Mouse (Mus musculus): ENCODE results near the gene Nox1. TPM values are rescaled to one million over a fixed set of nuclear protein-coding genes. Genes with fewer than 3 reads are reported as not detected.

Gene Nox1
- polyA plus RNA-seq, 1 experiment from 2014 or later: 0.05 TPM

DNA sequence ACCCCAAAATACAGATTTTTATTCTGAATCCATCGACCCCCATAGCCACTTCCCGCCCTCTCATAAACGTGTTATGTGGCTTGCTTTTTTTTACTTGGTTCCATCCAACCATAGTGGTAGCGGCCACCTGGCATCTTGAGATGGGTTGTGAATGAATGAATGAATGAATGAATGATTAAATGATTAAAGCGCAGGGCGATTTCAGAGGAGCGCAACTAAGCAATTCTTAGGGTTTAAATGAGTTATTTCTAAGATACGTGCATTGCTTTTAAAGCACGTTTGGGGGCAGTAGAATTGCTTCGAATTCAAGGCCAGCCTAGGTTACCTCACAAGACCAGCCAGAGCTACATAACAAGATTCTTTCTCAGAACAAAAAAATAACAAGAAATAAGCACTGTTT is 162.0 kb downstream of the Nox1 start:
- H3K4me1 ChIP-seq (ENCODE audit: control insufficient read depth, insufficient read depth, low read length): no peaks in the 10 kb centered on the region
- peak overlapping the region; percentile 64 for H3K4me3 ChIP-seq (ENCODE audit: low read length)
- peak overlapping the region; percentile 77 for H3K9ac ChIP-seq (ENCODE audit: low read depth, low read length)
- no peaks in the 10 kb centered on the region for H3K36me3 ChIP-seq (ENCODE audit: control insufficient read depth, insufficient read depth, low read length)
- WGBS: 12% methylated on average over 10 of the region's 10 CpGs
- H3K27me3 ChIP-seq (replicated peaks; ENCODE audit: control insufficient read depth, insufficient read depth, low read length): no peaks in the 10 kb centered on the region
- H3K27ac ChIP-seq (ENCODE audit: low read length): peak overlapping the region; percentile 89; the same call in 1 of the 2 replicates
- no peak for ATAC-seq
- no peaks in the 10 kb centered on the region for H3K9me3 ChIP-seq (ENCODE audit: control insufficient read depth, low read length)
- peak overlapping the region; percentile 50 for H3K4me2 ChIP-seq (ENCODE audit: low read depth, low read length)

DNA sequence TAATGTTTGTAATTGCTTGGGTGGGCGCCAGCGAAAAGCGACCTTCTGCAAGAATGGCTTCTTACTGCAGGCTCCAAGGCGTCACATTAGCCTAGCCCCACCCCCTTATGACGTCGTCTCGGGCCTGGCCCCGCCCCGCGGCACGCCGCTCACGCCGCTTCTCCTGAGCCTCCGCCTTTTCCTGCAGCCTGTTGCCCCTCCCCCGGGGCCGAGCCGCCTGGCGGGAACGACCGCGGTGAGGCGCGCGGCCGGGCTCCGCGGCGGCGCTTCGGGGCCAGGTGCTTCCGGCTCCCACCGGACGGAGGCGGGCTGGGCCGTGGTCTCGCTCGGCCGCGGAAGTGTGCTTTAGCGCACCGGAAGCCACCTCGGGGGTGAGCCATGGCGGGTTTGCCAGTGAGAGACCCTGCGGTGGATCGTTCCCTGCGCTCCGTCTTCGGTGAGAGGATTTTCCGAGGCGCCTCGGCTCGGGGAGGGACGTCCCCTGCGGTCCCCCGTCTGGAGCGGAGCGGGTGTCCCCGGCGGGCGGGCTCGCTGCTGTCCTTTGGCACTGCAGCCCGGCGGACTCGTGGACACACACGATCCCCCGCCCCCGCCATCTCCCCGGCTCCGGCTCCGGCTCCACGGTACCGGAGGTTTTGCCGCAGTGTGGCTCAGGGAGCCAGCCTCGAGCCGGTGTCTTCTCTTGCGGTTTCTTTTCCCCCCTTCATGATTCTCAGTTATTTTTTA is 162.6 kb downstream of the Nox1 start, which contains the start of gene Cstf2:
Gene Cstf2, plus strand, starts transcription at position 201 of the 726 bp plus-strand sequence.
- Histone ChIP-seq H3K9ac (ENCODE audit: low read depth, low read length) (peak within 1 kb of the TSS; percentile 77), H3K9me3 (ENCODE audit: control insufficient read depth, low read length) (no peaks in the 10 kb centered on the region), H3K27me3 (replicated peaks; ENCODE audit: control insufficient read depth, insufficient read depth, low read length) (no peaks in the 10 kb centered on the region), H3K36me3 (ENCODE audit: control insufficient read depth, insufficient read depth, low read length) (no peaks in the 10 kb centered on the region), H3K4me3 (ENCODE audit: low read length) (peak within 1 kb of the TSS; percentile 64), H3K4me2 (ENCODE audit: low read depth, low read length) (peak within 1 kb of the TSS; percentile 50), H3K27ac (ENCODE audit: low read length) (peak within 1 kb of the TSS; percentile 89), H3K4me1 (ENCODE audit: control insufficient read depth, insufficient read depth, low read length) (no peaks in the 10 kb centered on the region)
- 15% methylated on average over 75 of the region's 77 CpGs for WGBS
- ATAC-seq: peak; percentile 99

DNA sequence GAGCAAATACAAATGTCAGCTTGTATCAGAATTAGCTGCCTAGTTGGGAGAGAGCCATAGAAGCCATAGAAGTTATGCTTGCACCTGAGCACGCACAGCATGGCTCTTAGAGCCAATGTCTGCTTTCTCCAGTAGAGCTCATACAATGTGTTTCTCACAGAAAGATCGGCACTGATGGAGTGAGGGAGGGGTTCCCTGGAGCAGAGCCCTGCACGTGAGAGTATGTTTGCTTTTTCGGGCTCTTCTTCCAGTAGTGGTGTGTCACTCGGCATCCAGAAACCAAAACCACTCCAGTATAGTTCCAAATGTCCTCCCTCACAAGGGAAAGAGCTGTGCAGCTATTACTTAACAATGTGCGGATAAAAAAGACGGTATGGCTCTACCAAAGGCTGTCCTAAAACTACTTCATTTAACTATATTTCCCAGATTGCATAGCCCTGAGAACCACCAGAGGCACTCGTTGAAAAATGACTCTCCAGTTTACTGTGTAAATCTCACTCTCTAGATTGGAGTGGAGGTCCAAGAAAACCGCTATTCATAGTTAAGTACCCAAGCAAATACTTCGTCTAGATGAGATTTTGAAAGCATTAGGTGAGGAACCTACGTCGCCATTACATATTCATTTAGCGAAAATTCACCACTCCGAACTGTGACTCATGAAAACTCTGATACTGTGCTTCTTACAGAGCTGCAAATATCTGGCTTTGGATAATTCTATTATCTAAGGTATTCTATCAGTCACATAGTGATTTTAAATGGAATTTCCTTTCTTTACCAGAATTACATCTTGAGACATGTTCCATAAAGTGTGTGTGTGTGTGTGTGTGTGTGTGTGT is 163.5 kb downstream of the Nox1 start:
- Histone ChIP-seq H3K4me2 (ENCODE audit: low read depth, low read length) (peak overlapping the region; percentile 33), H3K9me3 (ENCODE audit: control insufficient read depth, low read length) (no peaks in the 10 kb centered on the region), H3K9ac (ENCODE audit: low read depth, low read length) (no peak overlapping the region), H3K36me3 (ENCODE audit: control insufficient read depth, insufficient read depth, low read length) (no peaks in the 10 kb centered on the region), H3K4me3 (ENCODE audit: low read length) (peak overlapping the region; percentile 64), H3K4me1 (ENCODE audit: control insufficient read depth, insufficient read depth, low read length) (no peaks in the 10 kb centered on the region), H3K27me3 (replicated peaks; ENCODE audit: control insufficient read depth, insufficient read depth, low read length) (no peaks in the 10 kb centered on the region), H3K27ac (ENCODE audit: low read length) (no peak overlapping the region)
- peak; percentile 9 for ATAC-seq
- WGBS: 68% methylated on average over 14 of the region's 14 CpGs

DNA sequence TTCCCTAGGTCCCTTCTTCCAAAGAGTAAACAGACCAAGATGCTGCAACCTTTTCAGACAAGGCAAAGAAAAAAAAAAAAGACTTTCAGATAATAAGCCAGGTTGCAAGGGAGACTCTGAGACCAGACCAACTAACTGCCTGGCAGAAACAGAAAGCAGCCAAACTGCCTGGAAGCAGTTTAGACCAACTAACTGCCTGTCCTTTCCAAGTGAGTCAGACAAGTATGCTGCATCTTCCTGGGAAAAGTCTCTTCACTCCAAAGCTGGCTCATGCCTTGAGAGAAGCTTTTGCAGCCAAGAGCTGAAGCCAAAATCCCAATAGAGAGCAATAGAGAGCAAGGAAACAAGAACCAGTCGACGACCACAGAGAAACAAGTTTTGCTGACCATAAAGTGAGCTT is 164.9 kb downstream of the Nox1 start:
- Histone ChIP-seq H3K4me2 (ENCODE audit: low read depth, low read length) (no peak overlapping the region), H3K9ac (ENCODE audit: low read depth, low read length) (no peak overlapping the region), H3K4me1 (ENCODE audit: control insufficient read depth, insufficient read depth, low read length) (no peaks in the 10 kb centered on the region), H3K9me3 (ENCODE audit: control insufficient read depth, low read length) (no peaks in the 10 kb centered on the region), H3K4me3 (ENCODE audit: low read length) (no peak overlapping the region), H3K36me3 (ENCODE audit: control insufficient read depth, insufficient read depth, low read length) (no peaks in the 10 kb centered on the region), H3K27me3 (replicated peaks; ENCODE audit: control insufficient read depth, insufficient read depth, low read length) (no peaks in the 10 kb centered on the region), H3K27ac (ENCODE audit: low read length) (no peak overlapping the region)
- 84% methylated on average over 2 of the region's 2 CpGs for WGBS
- ATAC-seq: no peak

DNA sequence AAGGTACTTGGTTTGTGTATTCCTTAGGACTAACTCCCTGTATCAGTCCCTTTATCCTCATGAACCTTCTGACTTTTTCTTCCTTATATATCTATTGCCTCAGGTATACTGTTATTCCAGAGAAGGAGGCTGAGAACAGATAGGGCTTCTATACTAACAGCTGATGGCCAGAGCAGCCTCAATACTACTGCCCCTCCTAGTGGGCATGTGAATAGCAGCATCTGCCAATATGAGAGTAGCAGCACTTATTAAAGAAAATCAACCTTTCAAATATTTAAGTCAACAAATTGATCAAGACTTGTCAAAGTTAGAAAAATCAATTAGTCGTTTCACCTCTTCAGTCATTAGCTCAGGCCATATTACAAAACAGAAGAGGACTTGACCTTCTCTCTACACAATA is 172.8 kb downstream of the Nox1 start:
- Histone ChIP-seq H3K9me3 (ENCODE audit: control insufficient read depth, low read length) (no peaks in the 10 kb centered on the region), H3K4me1 (ENCODE audit: control insufficient read depth, insufficient read depth, low read length) (no peaks in the 10 kb centered on the region), H3K9ac (ENCODE audit: low read depth, low read length) (no peak overlapping the region), H3K36me3 (ENCODE audit: control insufficient read depth, insufficient read depth, low read length) (no peaks in the 10 kb centered on the region), H3K27me3 (replicated peaks; ENCODE audit: control insufficient read depth, insufficient read depth, low read length) (no peaks in the 10 kb centered on the region), H3K27ac (ENCODE audit: low read length) (no peak overlapping the region), H3K4me2 (ENCODE audit: low read depth, low read length) (no peak overlapping the region), H3K4me3 (ENCODE audit: low read length) (no peak overlapping the region)
- no peak for ATAC-seq
- 60% methylated on average over 1 of the region's 1 CpGs for WGBS

Small RNA genes within 50 kb of the gene (microRNA-seq; reads per million reads assigned to microRNA genes)
- 1.1 reads per million for gene Mir3112

Other genes with a start within 250 kb of the Nox1 start
- 2.8 and 3.0 TPM in 2 replicates for gene Sytl4, start 240.1 kb downstream of the Nox1 start, polyA plus RNA-seq (2015; fragmentation: Nextera tagmentation; extraction: Ambion mirVana)
- gene Cstf2, start 162.8 kb downstream of the Nox1 start, polyA plus RNA-seq (2015; fragmentation: Nextera tagmentation; extraction: Ambion mirVana): 33.5 and 34.2 TPM in 2 replicates
- 0.06 and 0.16 TPM in 2 replicates for gene Xkrx, start 59.9 kb downstream of the Nox1 start, polyA plus RNA-seq (2015; fragmentation: Nextera tagmentation; extraction: Ambion mirVana)
- gene Arl13a, start 34.5 kb downstream of the Nox1 start, polyA plus RNA-seq (2015; fragmentation: Nextera tagmentation; extraction: Ambion mirVana): not detected in 2 replicates
- 25.1 and 27.0 TPM in 2 replicates for gene Trmt2b, start 55.0 kb upstream of the Nox1 start, polyA plus RNA-seq (2015; fragmentation: Nextera tagmentation; extraction: Ambion mirVana)
- 3.8 and 4.7 TPM in 2 replicates for gene Tmem35a, start 73.3 kb upstream of the Nox1 start, polyA plus RNA-seq (2015; fragmentation: Nextera tagmentation; extraction: Ambion mirVana)
- 20.3 and 21.2 TPM in 2 replicates for gene Cenpi, start 86.1 kb upstream of the Nox1 start, polyA plus RNA-seq (2015; fragmentation: Nextera tagmentation; extraction: Ambion mirVana)
- gene Drp2, start 182.6 kb upstream of the Nox1 start, polyA plus RNA-seq (2015; fragmentation: Nextera tagmentation; extraction: Ambion mirVana): 0.81 and 0.98 TPM in 2 replicates